Mouse (Mus musculus): ENCODE measurements around the gene Smim22. TPM values are rescaled to one million over a fixed set of nuclear protein-coding genes. Genes with fewer than 3 reads are reported as not detected.

Smim22 gene
- polyA plus RNA-seq (2015; fragmentation: Nextera tagmentation; extraction: Ambion mirVana): 23.6 and 23.7 TPM in 2 replicates

DNA sequence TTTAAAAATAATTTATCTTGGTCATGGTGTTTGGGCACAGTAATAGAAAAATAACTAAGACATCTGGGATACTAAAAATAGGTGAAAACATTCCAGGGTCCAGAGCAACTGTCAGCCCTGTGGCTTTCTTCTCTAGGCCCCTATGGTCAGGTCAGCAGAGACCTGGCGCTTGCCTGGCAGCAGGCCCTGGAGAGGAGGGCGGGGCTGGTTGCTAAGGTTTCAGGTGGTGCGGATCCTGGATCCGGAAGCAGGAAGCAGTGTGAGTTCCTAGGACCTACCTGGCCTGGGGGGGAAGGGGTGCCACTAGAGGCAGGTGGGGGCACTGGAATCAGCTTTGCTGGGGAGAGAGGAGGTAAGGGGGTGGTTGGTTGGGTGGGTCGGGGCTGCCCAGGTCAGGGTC lies at the start of gene Smim22:
TSS of gene Smim22 (plus strand) at position 222 of the 400 bp plus-strand sequence.
- Histone ChIP-seq H3K4me1 (ENCODE audit: insufficient read depth) (peaks cover 28% of the 10 kb centered on the region), H3K4me3 (ENCODE audit: low read depth, low read length) (no peak within 1 kb of the TSS), H3K9me3 (ENCODE audit: low read length) (no peaks in the 10 kb centered on the region), H3K27me3 (ENCODE audit: insufficient read depth, low read length) (no peaks in the 10 kb centered on the region), H3K36me3 (replicated peaks; ENCODE audit: insufficient read depth, low read length) (peaks cover 8% of the 10 kb centered on the region; the same call in 1 of the 2 replicates), H3K4me2 (ENCODE audit: low read depth, low read length) (peak within 1 kb of the TSS; percentile 53), H3K9ac (replicated peaks) (no peak within 1 kb of the TSS), H3K27ac (ENCODE audit: low read depth) (peak within 1 kb of the TSS; percentile 57)
- ATAC-seq (peak; percentile 74), DNase-seq (peak; percentile 77)
- TF ChIP-seq EP300 (IDR thresholded peaks at IDR 0.05; ENCODE audit: low read depth): no peak
- no peak for TF ChIP-seq CTCF (IDR thresholded peaks at IDR 0.05; ENCODE audit: low read depth)
- WGBS (ENCODE audit: insufficient replicate concordance): 60% methylated on average over 5 of the region's 5 CpGs

DNA sequence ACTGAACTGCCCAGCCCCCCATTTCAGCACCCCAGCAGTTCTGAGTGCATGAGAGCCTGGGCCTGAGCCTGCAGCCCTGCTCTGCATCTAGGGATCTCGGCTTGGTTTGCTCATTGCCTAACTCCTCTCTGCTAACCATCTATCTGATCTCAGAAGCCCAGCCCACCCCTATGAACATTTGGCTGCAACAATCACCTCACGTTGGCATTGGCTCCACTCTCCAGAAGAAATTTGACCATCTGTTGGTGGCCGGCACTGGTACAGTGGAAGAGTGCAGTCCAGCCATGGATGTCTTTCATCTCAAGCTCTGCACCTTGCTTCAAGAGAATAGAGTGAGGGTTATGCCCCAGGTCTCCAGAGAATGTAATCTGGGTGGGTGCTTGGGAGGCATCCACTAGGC lies 49.6 kb upstream of the Smim22 start:
- WGBS (ENCODE audit: insufficient replicate concordance): 80% methylated on average over 3 of the region's 3 CpGs
- no peak for ATAC-seq
- H3K9ac ChIP-seq (replicated peaks): no peak overlapping the region
- no peak for DNase-seq
- no peak overlapping the region for H3K4me3 ChIP-seq (ENCODE audit: low read depth, low read length)
- TF ChIP-seq CTCF (IDR thresholded peaks at IDR 0.05; ENCODE audit: low read depth): no peak
- TF ChIP-seq EP300 (IDR thresholded peaks at IDR 0.05; ENCODE audit: low read depth): no peak
- H3K9me3 ChIP-seq (ENCODE audit: low read length): no peaks in the 10 kb centered on the region
- peaks cover 6% of the 10 kb centered on the region for H3K4me1 ChIP-seq (ENCODE audit: insufficient read depth)
- no peaks in the 10 kb centered on the region for H3K27me3 ChIP-seq (ENCODE audit: insufficient read depth, low read length)
- no peak overlapping the region for H3K27ac ChIP-seq (ENCODE audit: low read depth)
- peaks cover 40% of the 10 kb centered on the region for H3K36me3 ChIP-seq (replicated peaks; ENCODE audit: insufficient read depth, low read length)
- no peak overlapping the region for H3K4me2 ChIP-seq (ENCODE audit: low read depth, low read length)

DNA sequence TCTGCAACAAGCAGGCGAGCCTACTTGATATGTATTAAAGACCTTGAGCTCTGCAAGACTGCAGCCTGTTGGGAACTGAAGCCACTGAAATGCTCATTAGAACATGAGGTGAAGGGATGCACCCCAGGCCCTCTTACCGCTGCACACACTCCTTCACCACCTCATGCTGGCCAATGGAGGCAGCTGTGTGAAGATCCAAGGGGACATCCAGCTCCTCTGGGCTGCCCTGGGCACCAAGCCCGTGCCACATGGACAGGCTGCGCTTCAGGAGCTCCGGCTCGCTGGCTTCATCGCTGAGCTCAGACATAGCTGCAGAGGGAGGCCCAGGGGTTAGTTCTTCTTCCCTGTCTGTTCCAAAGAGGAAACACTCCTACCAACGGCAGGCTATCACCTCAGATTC lies 46.8 kb upstream of the Smim22 start:
- TF ChIP-seq EP300 (IDR thresholded peaks at IDR 0.05; ENCODE audit: low read depth) (no peak), CTCF (IDR thresholded peaks at IDR 0.05; ENCODE audit: low read depth) (no peak)
- H3K9me3 ChIP-seq (ENCODE audit: low read length): no peaks in the 10 kb centered on the region
- H3K36me3 ChIP-seq (replicated peaks; ENCODE audit: insufficient read depth, low read length): peaks cover 15% of the 10 kb centered on the region
- H3K4me3 ChIP-seq (ENCODE audit: low read depth, low read length): no peak overlapping the region
- ATAC-seq (no peak), DNase-seq (no peak)
- H3K9ac ChIP-seq (replicated peaks): no peak overlapping the region
- no peak overlapping the region; the same call in 1 of the 2 replicates for H3K27ac ChIP-seq (ENCODE audit: low read depth)
- no peaks in the 10 kb centered on the region for H3K27me3 ChIP-seq (ENCODE audit: insufficient read depth, low read length)
- H3K4me1 ChIP-seq (ENCODE audit: insufficient read depth): peaks cover 13% of the 10 kb centered on the region
- no peak overlapping the region for H3K4me2 ChIP-seq (ENCODE audit: low read depth, low read length)
- WGBS (ENCODE audit: insufficient replicate concordance): 63% methylated on average over 8 of the region's 8 CpGs

DNA sequence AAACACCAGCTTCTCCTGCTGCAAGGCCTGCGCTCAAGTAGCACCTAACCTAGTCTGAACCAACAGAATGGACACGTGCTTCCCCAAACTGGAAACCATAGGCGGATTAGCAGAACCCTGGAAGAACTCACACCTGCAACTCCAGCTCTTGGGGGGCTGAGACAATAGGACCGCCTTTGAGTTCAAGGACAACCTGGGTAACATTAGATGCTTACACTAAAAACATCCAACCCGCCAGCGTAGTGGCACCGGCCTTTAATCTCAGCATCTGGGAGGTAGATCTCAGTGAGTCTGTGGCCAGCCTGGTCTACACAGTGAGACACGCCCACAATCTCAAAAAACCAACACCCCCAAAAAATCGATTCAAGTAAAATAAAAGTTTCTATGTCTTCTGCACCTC lies 43.7 kb upstream of the Smim22 start:
- ATAC-seq: no peak
- 39% methylated on average over 9 of the region's 9 CpGs for WGBS (ENCODE audit: insufficient replicate concordance)

DNA sequence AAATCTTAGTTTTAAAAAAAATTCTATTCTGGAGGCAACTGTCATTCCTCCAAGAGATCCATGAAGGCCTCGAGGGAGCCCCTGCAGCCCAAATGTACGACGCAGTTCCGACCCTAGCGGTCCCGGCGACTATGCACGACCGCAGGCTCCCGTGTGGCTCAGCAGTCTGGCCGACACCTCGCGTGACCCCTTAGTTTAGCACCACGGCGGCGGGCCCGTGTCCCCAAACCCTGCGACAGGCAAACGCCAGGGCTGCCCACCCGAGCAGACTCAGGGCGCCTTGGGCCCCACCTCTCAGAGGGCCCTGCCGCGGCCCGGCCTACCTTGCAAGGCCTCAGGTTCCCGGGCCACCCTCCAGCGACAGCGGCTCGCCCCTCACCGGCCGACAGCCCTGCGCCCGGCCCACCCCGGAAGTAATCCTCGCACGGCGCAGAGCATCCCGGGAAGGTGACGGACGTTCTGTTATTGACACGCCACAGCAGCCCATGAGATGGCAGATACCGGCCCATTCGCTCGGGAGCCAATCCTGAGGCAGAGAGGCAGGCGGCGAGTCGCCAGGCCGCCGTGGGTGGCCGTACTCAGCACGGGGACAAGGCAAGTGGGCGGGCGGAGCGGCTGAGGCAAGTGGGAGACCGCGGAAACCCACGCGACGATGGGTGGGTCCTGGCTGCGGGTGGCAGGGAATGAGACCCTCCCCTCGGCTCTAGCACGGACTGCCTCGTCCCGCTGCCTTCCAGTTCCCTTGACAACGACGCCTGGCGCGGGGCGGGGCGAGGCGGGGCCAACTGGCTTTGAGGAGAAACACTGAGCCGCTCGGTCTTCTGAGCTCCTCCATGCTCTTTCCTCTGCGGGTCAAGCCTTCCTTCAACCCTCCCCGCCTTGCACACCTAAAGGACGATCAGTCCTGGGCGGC lies 43.0 kb upstream of the Smim22 start, which contains the start of gene Anks3:
TSS of gene Anks3 (minus strand) at position 409 of the 913 bp plus-strand sequence.
- Histone ChIP-seq H3K4me1 (ENCODE audit: insufficient read depth) (peaks cover 16% of the 10 kb centered on the region), H3K9ac (replicated peaks) (peak within 1 kb of the TSS; percentile 84), H3K9me3 (ENCODE audit: low read length) (no peaks in the 10 kb centered on the region), H3K4me3 (ENCODE audit: low read depth, low read length) (peak within 1 kb of the TSS; percentile 87), H3K27ac (ENCODE audit: low read depth) (peak within 1 kb of the TSS; percentile 91), H3K36me3 (replicated peaks; ENCODE audit: insufficient read depth, low read length) (no peaks in the 10 kb centered on the region), H3K27me3 (ENCODE audit: insufficient read depth, low read length) (no peaks in the 10 kb centered on the region), H3K4me2 (ENCODE audit: low read depth, low read length) (peak within 1 kb of the TSS; percentile 94)
- WGBS (ENCODE audit: insufficient replicate concordance): under 1% methylated on average over 53 of the region's 76 CpGs
- peak; percentile 95 for DNase-seq
- ATAC-seq: peak; percentile 98
- TF ChIP-seq CTCF (IDR thresholded peaks at IDR 0.05; ENCODE audit: low read depth) (no peak), EP300 (IDR thresholded peaks at IDR 0.05; ENCODE audit: low read depth) (no peak)

More for the DNA sequence above, 43.7 kb upstream of the Smim22 start:
- no peaks in the 10 kb centered on the region for H3K27me3 ChIP-seq (ENCODE audit: insufficient read depth, low read length)
- TF ChIP-seq CTCF (IDR thresholded peaks at IDR 0.05; ENCODE audit: low read depth): no peak
- peak overlapping the region; percentile 91; the same call in 1 of the 2 replicates for H3K27ac ChIP-seq (ENCODE audit: low read depth)
- peak overlapping the region; percentile 84 for H3K9ac ChIP-seq (replicated peaks)
- peak overlapping the region; percentile 87 for H3K4me3 ChIP-seq (ENCODE audit: low read depth, low read length)
- no peaks in the 10 kb centered on the region for H3K36me3 ChIP-seq (replicated peaks; ENCODE audit: insufficient read depth, low read length)
- no peak for DNase-seq
- H3K4me2 ChIP-seq (ENCODE audit: low read depth, low read length): peak overlapping the region; percentile 94
- H3K9me3 ChIP-seq (ENCODE audit: low read length): no peaks in the 10 kb centered on the region
- H3K4me1 ChIP-seq (ENCODE audit: insufficient read depth): peaks cover 16% of the 10 kb centered on the region

DNA sequence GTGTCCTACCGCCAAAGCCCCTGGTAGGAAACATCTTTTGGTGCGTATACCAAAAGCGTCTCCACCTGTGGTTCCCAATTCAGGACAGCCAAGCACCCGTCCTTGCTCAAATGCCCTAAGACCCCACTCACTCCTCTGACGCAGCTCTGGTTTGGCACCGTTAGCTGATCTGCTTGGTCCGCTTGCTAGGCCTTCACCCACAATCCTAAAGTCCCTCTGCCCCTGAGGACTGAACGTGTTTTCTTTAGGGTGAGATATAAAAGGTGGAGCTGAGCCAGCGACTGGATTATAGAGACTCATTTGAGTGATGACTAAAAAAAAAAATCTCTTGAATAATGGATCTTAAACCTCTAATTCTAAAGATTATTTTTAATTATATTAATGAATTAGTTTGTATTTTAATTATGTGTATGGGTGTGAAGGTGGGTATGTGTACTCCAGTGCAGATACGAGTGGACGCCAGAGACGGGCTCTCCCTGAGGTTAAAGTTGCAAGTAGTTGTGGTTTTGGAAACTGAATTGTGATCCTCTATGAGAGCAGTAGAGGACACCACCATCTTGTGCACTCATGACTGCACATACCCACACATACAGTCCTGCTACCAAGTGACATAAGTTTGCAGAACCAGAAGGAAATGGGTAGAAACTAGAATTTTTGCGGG lies 42.2 kb upstream of the Smim22 start:
- Histone ChIP-seq H3K4me1 (ENCODE audit: insufficient read depth) (peaks cover 16% of the 10 kb centered on the region), H3K9ac (replicated peaks) (peak overlapping the region; percentile 84), H3K27ac (ENCODE audit: low read depth) (peak overlapping the region; percentile 91), H3K27me3 (ENCODE audit: insufficient read depth, low read length) (no peaks in the 10 kb centered on the region), H3K9me3 (ENCODE audit: low read length) (no peaks in the 10 kb centered on the region), H3K36me3 (replicated peaks; ENCODE audit: insufficient read depth, low read length) (no peaks in the 10 kb centered on the region), H3K4me2 (ENCODE audit: low read depth, low read length) (peak overlapping the region; percentile 94), H3K4me3 (ENCODE audit: low read depth, low read length) (peak overlapping the region; percentile 87)
- TF ChIP-seq EP300 (IDR thresholded peaks at IDR 0.05; ENCODE audit: low read depth) (no peak), CTCF (IDR thresholded peaks at IDR 0.05; ENCODE audit: low read depth) (no peak)
- WGBS (ENCODE audit: insufficient replicate concordance): 12% methylated on average over 13 of the region's 13 CpGs
- no peak for DNase-seq
- no peak for ATAC-seq

Data from liver, postnatal 0 days (tissue).